Mouse (Mus musculus): ENCODE data around the gene Gmfg.
A peak's percentile ranks its signal among the peaks of the same experiment; 100 is the strongest.

The Gmfg gene

DNA sequence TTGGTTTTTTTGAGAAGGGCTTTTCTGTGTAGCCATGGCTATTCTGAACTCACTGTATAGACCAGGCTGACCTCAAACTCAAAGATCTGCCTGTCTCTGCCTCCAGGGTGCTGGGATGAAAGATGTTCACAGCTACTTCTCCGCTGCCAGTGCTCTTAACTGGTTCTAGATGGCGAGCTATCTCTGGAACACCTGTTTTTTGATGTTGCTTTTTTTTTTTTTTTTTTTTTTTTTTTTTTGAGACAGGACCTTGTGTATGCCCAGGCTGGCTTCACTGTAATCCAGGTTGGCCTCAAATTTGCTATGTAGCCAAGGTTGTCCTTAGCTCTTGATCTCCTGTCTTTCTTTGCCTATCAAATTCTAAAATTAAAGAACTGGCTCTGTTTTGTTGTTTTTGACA is 1.5 kb downstream of the Gmfg start:
- DNase-seq, result no peak

DNA sequence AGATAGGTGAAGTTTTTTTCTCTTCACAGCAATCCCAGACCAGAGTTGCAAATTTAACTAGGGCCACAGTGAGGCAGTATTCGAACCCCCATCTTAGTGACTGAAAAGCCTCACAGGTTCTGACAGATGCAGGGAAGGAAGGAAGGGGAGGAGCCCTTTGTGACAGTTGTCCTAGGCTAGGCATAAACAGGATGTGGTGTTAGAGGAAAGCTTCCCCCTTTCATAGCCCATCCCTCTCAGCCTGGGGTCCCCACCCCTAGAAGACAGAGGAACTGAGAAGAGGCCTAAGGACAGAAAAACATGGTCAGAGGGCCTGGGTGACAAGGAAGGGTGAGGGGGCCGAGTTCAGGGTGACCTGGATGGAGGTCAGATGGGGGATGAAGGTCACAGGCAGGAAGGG is 3.5 kb downstream of the Gmfg start:
- peak; percentile 76 for DNase-seq

DNA sequence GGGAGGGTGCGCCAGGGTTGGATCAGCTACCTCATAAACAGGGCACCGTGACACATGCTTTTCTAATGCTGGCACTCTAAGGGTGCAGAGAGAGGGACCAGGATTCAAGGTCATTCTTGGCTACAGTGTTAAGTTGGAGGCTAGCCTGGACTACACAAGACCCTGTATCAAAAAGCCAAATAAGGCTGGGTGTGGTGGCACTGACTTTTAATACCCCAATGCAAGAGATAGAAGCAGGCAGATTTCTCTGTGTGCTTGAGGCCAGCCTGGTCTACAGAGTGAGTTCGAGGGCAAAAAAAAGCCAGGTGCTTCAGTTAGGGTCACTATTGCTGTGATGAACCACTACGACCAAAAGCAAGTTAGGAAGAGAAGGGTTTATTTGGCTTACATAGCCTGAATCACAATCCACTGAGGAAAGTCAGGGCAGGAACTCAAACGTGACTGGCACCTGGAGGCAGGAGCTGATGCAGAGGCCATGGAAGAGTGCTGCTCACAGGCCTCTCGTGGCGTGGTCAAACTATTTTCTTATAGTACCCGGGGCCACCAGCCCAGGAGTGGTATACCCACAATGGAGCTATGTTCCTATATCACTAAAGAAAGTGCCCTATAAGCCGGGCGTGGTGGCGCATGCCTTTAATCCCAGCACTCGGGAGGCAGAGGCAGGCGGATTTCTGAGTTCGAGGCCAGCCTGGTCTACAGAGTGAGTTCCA is 4.7 kb downstream of the Gmfg start:
- DNase-seq, result peak; percentile 37

DNA sequence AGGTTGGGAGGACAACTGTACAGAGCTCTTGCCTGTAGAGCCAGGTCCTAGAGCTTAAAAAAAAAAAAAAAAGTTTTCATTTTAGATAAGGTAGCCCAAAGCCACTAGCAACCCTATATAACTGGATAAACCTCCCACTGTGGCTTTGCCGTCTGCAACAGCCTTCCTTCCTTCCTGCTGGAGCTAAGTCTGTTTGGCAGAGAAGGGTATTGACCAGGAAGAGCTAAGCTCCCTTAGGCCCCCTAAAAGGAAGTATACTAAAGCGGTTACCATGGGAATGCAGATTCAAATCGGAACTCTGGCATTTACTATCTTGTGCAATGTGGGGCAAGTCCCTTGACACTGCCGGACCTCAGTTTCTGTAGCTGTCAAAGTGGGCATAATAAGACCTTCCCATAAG is 5.4 kb downstream of the Gmfg start:
- DNase-seq, result no peak

DNA sequence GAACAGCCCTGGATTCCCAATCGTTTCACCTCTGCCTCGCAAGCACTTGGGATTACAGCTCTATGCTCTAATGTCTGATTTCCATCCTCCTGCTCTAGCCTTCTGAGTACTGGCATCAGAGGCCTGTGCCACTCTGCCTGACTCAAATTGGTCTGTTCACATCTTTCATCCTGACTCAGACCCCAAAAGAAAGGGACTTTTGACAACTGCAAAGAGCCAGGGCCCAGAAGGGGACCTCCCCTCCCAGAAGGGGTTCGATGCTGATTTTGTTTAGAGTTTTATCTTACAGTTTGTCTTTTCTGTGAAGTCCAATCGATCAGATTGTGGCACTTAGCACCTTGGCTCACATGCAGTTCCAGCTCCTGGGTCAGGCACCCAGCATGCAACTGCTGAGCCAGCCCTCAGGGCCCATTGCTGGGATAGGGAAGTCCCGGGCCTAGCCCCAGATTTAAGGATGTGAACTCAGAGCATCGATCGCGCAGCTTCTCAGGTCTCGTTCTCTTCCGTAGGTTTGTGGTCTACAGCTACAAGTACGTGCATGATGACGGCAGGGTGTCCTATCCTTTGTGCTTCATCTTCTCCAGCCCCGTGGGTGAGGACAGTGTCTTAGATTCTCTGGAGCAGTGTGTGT is 7.2 kb downstream of the Gmfg start:
- DNase-seq, result no peak

DNA sequence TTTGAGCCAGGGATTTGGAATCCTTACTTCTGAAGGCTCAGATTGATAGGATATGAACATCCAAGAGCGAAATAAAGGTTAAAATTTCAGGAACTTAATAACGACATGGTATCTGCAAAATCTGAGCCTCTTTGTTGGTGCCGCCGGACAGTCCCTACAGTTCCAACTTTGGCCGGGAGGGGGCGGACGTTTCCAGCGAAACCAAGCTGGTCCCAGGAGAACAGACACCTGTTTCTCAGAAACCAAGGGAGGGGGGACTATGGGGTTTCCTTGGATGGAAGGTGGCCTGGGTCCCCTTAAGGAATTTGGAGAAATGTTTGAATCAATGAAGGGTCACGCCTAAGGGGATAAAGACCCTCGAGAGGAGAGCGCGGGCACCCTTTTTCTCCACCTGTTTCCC is 9.2 kb downstream of the Gmfg start:
- peak; percentile 94 for DNase-seq

DNA sequence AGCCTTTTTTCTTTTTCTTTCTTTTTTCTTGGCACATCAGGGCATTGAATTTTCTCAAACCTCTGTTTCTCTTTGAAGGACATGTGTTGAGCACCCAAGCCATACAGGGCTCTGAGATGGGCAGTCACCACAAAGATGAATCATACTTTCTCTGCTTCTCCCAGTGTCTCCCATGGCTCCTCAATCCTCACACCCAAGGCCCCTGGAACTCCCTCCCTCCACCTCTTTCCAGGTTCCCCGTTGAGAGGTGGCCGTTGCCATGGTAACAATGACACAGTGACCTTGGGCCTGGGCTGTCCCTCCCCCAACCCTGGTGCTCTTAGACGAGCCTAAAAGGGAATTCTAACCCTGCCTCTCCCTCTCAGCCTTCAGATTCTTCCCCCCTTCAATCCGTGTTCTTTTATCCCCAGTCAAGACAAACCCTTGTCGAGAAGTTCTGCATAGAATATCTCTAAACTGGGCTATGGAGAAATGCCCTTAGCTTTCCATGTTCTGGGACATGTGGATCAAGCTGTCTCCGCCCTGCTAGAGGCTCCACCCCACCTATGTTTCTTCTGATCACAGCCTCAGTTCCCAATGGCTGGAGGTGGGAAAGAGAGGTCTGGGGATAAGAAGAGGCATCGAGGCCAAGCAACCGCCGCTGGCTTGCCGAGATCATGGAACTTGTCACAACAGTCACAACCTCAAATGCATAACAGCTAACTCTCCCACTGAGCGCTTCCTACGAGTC is 10.0 kb downstream of the Gmfg start:
- DNase-seq, result no peak

DNA sequence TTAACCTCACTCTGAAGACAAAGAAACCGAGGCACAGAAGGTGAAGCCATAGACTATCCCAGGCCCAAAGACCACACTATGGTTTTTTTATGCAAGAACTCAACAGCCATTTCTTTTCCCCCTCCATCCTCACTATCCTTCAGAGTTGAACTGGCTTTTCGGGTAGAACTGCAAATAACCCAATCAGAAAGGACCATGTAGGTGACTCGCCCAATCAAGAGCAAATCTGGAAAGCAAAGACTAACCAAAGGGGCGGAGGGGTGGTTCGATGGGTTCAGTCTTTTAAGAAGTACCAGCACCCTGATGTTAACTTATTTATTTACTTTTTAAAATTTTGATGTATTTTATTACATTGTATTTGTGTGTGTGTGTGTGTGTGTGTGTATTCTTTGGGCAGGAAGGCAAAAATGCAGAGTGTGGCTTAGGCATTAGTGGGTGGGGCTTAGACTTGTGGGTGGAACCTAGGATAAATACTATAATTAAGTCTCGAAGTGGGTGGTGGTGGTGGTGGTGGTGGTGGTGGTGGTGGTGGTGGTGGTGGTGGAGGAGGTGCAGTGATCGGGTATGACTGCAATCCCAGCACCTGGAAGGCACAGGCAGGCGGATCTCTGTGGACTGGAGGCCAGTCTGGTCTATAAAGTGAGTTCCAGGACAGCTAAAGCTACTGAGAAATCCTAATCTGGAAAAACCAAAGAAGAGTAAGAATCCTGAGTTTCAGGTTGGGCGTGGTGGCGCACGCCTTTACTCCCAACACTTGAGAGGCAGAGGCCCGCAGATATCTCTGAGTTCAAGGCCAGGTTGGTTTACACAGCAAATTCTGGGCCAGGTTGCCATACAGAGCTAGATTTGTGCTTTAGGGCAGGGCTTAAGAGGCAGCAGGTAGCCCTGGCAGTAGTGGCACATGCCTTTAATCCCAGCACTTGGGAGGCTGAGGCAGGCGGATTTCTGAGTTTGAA is 10.9 kb downstream of the Gmfg start:
- no peak for DNase-seq

DNA sequence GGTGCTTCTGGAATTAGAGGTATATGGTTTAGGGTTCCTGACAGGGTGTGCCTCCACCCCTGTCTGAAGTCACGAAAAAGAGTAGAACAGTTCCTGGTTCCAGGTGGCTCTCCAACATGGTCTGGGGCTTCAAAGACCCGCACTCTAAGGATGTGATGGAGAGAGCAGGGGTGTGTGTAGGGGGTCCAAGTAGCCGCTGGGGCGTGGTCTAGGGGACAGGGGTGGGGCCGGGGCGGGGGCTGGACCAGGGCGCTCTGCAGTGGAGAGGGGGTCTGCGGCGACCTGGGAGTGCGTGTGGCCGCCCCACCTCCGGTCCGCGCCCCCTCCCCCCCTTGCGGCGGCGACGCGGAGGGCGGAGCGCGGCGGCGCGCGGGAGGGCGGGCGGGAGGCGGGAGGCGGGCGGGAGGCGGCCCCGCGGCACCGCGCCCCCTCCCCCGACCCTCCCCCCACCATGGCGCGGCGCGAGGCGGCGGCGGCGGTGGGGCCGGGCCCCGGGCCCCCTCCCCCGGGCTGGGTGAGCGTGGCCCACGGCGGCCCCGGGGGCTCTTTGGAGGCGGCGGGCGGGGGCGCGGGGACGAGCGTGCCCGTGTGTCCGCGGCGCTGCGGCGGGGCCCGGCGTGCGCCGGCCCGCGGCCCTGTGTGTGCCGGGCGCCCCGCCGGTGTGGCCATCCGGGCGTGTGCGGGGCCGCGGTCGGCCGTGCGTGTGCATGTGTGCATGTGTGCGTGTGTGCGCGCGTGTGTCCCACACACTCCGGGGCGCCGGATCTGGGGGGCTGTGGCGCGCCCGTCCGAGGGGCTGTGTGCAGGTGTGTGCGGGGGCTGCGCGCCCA is 14.5 kb downstream of the Gmfg start, which contains the start of gene Lrfn1:
TSS of gene Lrfn1 (plus strand) at position 450 of the 830 bp plus-strand sequence.
- DNase-seq, result peak; percentile 60

DNA sequence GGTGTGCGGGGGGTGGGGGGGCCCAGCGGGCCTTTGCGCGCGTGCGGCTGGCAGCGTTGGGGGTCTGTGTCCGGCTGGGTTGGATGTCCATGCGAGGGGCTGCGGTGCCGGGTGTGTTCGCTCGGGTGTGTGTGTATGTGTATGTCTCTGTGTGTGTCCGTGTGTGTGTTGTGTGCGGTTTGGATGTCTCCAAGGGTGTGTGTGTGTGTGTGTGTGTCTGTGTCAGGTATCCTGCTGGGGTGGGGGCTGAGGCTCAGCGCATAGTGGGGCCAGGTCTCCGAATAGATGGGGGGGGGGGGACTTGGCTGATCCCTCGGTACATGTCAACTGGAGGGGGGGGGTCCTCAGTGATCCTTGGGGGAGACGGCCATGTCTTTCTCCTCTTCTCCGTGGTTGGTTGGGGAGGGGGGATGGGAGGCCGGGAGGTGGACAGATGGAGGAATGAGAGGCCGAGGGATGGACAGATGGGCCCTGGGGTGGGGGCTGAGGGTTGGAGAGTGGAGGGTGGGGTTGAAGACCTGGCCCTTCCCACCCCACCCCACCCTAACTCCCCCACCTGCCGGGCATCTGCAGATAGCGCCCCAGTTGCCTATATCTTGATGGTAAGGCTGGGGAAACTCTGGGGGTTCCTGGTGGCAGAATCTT is 15.2 kb downstream of the Gmfg start:
- DNase-seq, result no peak

DNA sequence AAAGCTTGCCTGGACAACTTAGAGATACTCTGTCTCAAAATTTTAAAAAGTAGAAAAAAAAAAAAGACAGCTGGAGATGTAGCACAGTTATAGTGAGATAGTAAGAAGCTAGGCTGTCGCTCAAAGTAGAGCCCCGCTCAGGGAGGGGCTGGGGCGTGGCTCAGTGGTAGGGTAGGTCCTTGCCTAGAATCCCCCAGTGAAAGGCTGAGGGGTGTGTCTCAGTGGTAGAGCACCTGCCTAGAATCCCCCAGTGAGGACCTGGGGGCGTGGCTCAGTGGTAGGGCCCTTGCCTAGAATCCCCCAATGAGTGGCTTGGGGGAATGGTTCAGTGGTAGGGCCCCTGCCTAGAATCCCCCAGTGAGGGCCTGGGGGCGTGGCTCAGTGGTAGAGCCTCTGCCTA is 23.1 kb downstream of the Gmfg start:
- no peak for DNase-seq

DNA sequence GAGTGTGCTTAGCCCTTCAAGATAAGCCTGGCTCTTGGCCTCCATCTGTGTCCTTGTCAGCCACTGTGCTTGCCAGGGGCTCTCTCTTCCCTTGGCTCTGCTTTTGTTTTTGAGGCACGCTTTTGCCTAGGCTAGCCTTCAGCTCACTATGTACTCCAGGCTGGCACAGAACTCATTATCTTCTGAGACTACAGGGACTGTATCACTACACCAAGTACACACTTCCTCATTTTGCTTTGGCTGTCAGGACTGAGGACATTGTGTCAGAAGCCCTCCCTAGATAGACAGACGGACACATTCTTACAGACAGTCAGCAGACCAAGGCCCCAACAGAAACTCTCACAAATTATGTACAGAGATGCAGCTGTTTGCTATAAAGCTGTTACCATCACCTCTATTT is 25.5 kb downstream of the Gmfg start:
- DNase-seq, result no peak

DNA sequence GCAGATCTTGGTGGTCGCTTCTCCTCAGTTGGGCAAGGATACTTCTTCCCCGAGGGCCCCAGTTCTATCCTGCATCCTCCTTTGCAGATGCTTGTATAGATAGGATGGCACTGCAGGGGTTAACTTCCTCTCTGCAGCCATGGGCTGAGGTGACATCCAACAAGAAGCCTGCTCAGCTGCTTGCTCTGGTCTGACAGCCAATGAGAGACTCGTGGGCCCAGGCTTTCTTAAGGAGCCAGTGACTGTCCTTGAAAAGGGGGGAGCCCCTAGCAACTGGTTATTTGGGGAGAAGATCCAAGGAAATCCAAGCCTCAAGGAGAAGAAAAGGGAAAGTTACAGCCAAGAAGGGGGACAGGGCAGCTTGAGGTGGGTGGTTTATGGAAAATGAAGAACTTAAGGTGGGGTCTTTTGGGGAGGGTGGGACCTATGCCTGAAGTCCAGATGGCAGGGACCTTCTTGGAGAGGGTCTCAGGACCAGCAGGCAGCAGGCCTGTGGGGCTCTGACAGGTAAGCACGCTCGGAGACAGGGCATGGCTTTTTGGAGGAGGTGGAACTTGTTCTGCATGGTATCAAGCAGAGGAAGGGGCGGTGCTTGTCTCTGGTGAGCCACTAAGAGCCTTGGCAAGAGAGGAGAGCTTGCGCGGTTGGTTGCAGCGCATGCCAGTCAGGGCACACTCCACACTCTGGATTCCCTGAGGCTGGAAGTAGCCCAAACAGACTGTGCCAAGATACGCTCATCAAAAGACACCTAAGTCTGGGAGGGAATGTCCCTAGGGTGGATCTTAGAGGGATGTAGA is 27.4 kb downstream of the Gmfg start:
- peak; percentile 48 for DNase-seq

DNA sequence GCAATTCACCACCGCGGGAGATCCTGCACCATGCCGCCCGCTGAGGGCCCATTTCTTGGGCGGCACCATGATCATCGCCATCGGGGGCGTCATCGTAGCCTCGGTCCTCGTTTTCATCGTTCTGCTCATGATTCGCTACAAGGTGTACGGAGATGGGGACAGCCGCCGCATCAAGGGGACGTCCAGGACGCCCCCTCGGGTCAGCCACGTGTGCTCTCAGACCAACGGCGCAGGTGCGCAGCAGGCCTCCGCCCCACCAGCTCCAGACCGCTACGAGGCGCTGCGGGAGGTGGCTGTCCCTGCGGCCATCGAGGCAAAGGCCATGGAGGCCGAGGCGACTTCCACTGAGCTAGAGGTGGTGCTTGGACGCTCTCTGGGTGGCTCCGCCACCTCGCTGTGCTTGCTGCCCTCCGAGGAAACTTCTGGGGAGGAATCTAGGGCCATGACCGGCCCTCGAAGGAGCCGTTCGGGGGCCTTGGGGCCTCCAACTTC is 29.5 kb downstream of the Gmfg start:
- no peak for DNase-seq

DNA sequence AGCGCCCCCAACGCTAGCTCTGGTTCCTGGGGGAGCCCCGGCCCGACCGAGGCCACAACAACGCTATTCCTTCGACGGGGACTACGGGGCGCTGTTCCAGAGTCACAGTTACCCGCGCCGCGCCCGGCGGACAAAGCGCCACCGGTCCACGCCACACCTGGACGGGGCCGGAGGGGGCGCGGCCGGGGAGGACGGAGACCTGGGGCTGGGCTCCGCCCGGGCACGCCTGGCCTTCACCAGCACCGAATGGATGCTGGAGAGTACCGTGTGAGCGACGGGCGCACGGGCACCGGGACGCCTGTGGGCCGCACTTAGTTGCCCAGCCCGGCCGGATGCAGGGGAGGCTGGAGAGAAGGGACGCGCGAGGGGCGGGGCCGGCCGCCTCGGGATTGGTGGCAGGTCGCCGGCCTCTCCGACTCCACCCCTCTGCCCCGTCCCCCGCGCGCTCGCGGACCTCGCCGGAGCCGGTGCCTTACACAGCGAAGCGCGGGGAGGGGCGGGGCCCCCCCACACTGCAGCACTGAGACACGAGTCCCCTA is 30.0 kb downstream of the Gmfg start:
- peak; percentile 47 for DNase-seq

DNA sequence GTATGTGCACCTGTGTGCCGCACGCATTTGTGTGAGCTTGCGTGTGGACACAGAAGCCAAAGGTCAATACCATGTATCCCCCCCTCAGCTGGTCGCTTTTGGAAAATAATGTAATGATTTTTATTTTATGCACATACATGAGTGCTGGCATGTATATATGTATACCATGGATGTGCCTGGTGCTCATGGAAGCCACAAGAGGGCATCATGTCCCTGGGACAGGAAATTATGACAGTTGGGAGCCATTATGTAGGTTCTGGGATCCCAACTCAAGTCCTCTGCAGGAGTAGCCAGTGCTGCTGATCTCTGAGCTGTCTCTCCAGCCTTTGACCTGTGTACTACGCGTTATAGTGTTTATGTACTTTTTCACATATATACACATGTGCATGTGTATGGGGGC is 38.9 kb downstream of the Gmfg start:
- DNase-seq, result no peak

DNA sequence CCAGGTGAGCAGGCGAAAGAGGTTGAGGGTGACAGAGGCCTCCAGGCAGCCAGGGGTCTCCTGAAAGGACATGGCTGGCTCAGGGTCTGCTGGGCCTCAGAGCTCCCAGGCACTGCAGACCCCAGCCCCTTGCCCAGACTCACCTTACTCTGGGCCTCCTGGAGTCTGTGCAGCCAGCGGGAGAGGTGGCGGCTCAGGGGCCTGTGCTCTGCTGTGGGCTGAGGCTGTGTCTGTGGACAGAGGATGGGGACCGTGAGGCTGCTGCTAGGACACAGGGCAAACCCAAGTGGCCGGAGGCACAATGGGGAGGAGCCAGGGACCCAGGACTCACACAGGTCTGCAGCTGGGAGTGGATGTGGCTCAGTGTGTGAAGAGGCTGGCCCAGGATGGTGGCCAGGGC is 40.1 kb downstream of the Gmfg start:
- no peak for DNase-seq

DNA sequence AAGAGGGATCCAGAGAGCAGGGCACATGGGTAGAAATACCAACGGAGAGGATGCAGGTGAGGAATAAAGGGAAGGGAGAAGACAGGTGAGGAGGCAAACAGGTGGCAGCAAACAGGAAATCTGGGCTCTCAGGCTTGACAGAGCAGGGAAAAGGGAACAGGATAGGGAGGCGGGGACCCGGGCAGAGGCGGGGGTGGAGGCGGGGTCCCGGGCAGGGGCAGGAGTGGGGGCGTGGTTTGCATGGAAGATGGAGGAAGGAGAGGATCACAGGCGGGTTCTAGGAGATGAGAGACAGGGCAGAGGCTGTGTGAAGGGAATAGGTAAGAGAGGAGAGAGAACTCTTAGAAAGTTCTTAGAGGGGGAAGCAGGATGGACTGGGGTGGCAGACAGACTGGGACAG is 41.6 kb downstream of the Gmfg start:
- DNase-seq, result no peak

DNA sequence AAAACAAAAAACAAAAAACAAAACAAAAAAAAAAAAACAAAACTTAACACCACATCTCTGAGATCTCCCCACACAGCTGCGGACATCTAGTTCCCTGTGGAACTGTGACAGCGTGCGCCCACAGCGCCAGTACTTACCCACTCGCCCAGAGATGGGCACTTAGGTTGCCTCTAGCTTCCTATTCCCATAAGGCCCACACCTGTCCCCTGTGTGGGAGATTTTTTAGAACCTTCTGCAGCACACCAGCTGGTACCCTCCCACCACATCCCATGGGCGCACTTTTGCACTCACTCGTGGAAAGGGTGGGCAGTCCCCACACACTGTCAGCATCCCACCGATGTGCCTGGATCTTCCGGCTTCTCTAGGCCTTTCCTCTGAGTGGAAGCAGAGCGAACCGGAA is 45.6 kb downstream of the Gmfg start:
- no peak for DNase-seq

DNA sequence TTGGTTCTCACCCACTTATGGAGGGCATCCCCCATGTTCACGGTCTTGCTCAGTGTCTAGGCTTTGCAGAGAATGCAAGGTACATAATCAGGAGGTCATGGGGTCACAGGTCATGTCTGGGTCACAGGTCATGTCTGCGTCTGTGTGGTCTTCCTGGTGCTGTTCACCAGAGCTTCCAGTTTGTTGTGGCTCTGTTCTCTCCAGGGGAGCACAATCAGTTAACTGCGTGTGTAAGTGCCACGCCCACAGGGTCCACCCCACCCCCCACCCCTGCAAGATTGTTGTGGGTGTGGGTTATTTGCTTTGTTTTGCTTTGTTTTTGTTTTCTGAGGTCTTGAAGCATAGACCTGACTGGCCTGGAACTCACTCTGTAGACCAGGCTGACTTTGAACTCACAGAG is 46.9 kb downstream of the Gmfg start:
- no peak for DNase-seq

All from thymus, postnatal 4 days (tissue).